Mouse (Mus musculus) layer of hippocampus, adult 2 months (tissue): ENCODE data around the gene Ablim1. TPM values are rescaled to one million over a fixed set of nuclear protein-coding genes. Genes with fewer than 3 reads are reported as not detected.

Experiments used
- DNase-seq, 2 experiments: peaks; one replicate each; pipeline ENCODE4 v3.0.0; 2022; ENCODE audit warnings: low spot score in 2 of 2
- H3K27ac ChIP-seq: fragments of 200-600 bp; 2 replicates; pipeline ENCODE4 v1.8.1; 2022
- H3K4me3 ChIP-seq: fragments of 200-600 bp; 2 replicates; pipeline ENCODE4 v1.8.1; 2022; ENCODE audit warnings: mild to moderate bottlenecking
- CTCF ChIP-seq: fragments of 200-600 bp; conservative IDR thresholded peaks from 2 replicates; pipeline ENCODE4 v1.8.1; 2022; ENCODE audit warnings: antibody characterized with exemption, mild to moderate bottlenecking, moderate library complexity
- total RNA-seq, 2 experiments: library from RNA; stranded (reverse); gene quantifications; 2 replicates each; pipeline ENCODE4 v1.2.3; 2021

Gene Ablim1
- total RNA-seq, 2 experiments from 2014 or later: 85.1 to 86.0 TPM

- DNase-seq: no peak
- Histone ChIP-seq H3K4me3 (no peak overlapping the region), H3K27ac (no peak overlapping the region)
- TF ChIP-seq CTCF: no peak
These were observed 37.7 kb downstream of the Ablim1 start for GRCm38 (mm10) chr19:57277010-57277409.

- no peak for TF ChIP-seq CTCF
- no peak for DNase-seq
- Histone ChIP-seq H3K4me3 (peak overlapping the region; percentile 26; the same call in 1 of the 2 replicates), H3K27ac (peak overlapping the region; percentile 58; the same call in 1 of the 2 replicates)
These were observed 39.4 kb downstream of the Ablim1 start for GRCm38 (mm10) chr19:57275166-57275953.

- no peak for TF ChIP-seq CTCF
- Histone ChIP-seq H3K27ac (peak overlapping the region; percentile 58; the same call in 1 of the 2 replicates), H3K4me3 (peak overlapping the region; percentile 26)
- no peak for DNase-seq
These were observed 40.0 kb downstream of the Ablim1 start for GRCm38 (mm10) chr19:57274717-57275116.

- DNase-seq: no peak
- no peak for TF ChIP-seq CTCF
- Histone ChIP-seq H3K4me3 (peak overlapping the region; percentile 26), H3K27ac (peak overlapping the region; percentile 58; the same call in 1 of the 2 replicates)
These were observed 40.4 kb downstream of the Ablim1 start for GRCm38 (mm10) chr19:57274286-57274685.

- peak overlapping the region; percentile 58 for H3K27ac ChIP-seq
These were observed 41.7 kb downstream of the Ablim1 start for GRCm38 (mm10) chr19:57272824-57273613.

GRCm38 (mm10) chr19:57271757-57272156 is 43.0 kb downstream of the Ablim1 start:
- Histone ChIP-seq H3K4me3 (no peak overlapping the region), H3K27ac (no peak overlapping the region)
- TF ChIP-seq CTCF: no peak
- no peak for DNase-seq

More at GRCm38 (mm10) chr19:57272824-57273613, 41.7 kb downstream of the Ablim1 start:
- peak; percentile 63 to 76 for DNase-seq
- TF ChIP-seq CTCF: no peak
- peak overlapping the region; percentile 36 for H3K4me3 ChIP-seq

GRCm38 (mm10) chr19:57270711-57271110 is 44.0 kb downstream of the Ablim1 start:
- DNase-seq: no peak
- no peak overlapping the region for H3K27ac ChIP-seq
- no peak overlapping the region for H3K4me3 ChIP-seq
- no peak for TF ChIP-seq CTCF

GRCm38 (mm10) chr19:57269791-57270190 is 44.9 kb downstream of the Ablim1 start:
- TF ChIP-seq CTCF: no peak
- no peak overlapping the region for H3K4me3 ChIP-seq
- no peak for DNase-seq
- no peak overlapping the region for H3K27ac ChIP-seq

- TF ChIP-seq CTCF: no peak
- no peak overlapping the region for H3K27ac ChIP-seq
- DNase-seq: no peak
- H3K4me3 ChIP-seq: no peak overlapping the region
These were observed 47.2 kb downstream of the Ablim1 start for GRCm38 (mm10) chr19:57267531-57267930.

GRCm38 (mm10) chr19:57266374-57267085 is 48.2 kb downstream of the Ablim1 start:
- no peak for TF ChIP-seq CTCF
- H3K27ac ChIP-seq: no peak overlapping the region
- no peak for DNase-seq
- no peak overlapping the region for H3K4me3 ChIP-seq

- Histone ChIP-seq H3K4me3 (no peak overlapping the region), H3K27ac (no peak overlapping the region)
- TF ChIP-seq CTCF: no peak
- DNase-seq: no peak
These were observed 50.3 kb downstream of the Ablim1 start for GRCm38 (mm10) chr19:57264296-57264947.

GRCm38 (mm10) chr19:57257801-57258200 is 56.9 kb downstream of the Ablim1 start:
- H3K4me3 ChIP-seq: no peak overlapping the region
- DNase-seq: no peak
- no peak for TF ChIP-seq CTCF
- H3K27ac ChIP-seq: no peak overlapping the region
